Mouse (Mus musculus): Measurements from ENCODE around the gene Slc35c1.

GRCm38 (mm10) chr2:92427882-92428281, 32.5 kb downstream of the Slc35c1 start:
- TF ChIP-seq CTCF (IDR thresholded peaks at IDR 0.05; ENCODE audit: extremely low read depth, insufficient read depth, insufficient read length, insufficient replicate concordance) (no peak), POLR2A (IDR thresholded peaks at IDR 0.05; ENCODE audit: low read depth, low read length) (no peak)
